Mouse (Mus musculus) activated CD4-positive, CD25-positive, alpha-beta regulatory T cell (primary cell): Measurements from ENCODE around the gene Olfr933. TPM values are rescaled to one million over a fixed set of nuclear protein-coding genes. Genes with fewer than 3 reads are reported as not detected.

ENCODE experiments used
- polyA plus RNA-seq, 2 experiments: library from polyadenylated mRNA; unstranded; fragments of 100-300 nt; shearing (Covaris generic); gene quantifications; one replicate each; pipeline ENCODE4 v1.2.1; 2017

The Olfr933 gene
- under 1 TPM in 1 of 2 experiments, not detected in 1; 0.05 TPM for polyA plus RNA-seq

DNA sequence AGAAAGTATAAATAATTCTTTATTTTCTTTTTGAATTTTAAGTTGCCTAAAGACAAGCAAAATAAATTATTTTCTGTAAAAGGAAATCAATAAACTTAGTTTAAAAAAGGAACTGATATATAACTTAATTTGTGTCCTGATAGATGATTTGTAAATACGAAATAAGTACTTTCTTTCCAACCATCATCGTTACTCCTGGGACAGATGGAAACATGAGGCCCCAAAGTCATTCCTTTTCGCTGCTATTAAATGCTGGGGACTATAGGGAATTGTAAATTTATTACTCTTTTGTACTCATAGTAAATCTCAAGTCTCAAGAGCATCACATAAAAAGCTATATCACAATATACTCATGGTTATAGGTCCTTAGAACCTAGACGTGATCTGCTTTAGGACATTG lies at the start of gene Olfr933:
Gene Olfr933, plus strand, starts transcription at position 301 of the 400 bp plus-strand sequence.

DNA sequence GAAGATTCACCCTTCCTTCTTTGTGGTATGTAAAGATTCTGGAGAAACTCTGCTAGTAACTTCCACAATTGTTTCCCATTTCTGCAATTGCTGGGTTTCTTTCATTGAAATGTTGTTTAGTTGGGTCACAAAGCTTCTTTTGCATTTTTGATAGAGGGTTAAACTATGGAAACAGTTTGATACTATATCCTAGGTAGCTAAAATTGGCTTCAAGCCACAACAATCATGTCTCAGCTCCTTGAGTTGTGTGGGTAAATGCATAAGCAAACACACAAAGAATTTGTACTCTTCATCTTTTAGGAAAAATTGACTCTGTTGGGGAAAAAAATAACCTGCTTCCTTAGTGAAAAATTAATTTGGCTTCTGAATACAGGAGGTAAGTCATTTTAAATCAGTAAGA lies 42.6 kb upstream of the Olfr933 start, which contains the start of gene Olfr930:
Gene Olfr930, plus strand, starts transcription at position 301 of the 400 bp plus-strand sequence.

DNA sequence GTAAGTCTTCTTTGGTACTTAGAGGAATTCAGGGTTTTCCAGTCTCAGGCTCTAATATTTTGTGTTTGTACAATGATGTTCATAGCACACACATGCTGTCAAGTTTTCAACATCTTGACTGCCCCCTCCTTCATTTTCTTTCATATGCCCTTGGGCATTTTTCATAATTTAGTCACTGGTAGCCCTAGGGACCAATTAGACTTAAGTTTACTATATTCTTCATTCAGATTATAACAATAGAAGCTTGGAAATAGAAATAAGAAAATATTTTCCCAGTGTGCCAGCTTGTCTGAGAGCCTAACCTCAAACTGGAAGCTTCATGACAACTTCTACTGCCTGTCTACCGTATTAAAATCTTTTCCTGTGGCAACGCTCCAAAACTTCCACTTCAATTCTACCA lies 16.1 kb downstream of the Olfr933 start, which contains the start of gene Olfr934:
Gene Olfr934, minus strand, starts transcription at position 101 of the 400 bp plus-strand sequence.

DNA sequence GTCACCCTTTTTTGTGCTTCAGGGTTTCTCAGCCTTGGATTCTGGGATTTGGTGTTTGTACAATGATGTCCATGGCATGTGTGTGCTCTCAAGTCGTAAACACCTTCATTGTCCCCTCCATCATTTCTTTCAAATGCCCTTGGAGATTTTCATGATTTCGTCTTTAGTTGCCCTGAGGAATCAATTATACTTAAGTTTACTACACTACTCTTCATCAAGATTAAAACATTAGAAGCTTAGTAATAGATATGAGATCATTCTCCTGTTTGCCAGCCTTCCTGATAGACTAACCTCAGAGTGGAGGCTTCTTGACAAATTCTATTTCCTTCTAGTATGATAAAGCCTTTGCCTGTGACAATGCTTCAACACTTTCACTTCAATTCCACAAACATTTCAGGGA lies 27.5 kb downstream of the Olfr933 start, which contains the start of gene Olfr935:
Gene Olfr935, minus strand, starts transcription at position 101 of the 400 bp plus-strand sequence.

DNA sequence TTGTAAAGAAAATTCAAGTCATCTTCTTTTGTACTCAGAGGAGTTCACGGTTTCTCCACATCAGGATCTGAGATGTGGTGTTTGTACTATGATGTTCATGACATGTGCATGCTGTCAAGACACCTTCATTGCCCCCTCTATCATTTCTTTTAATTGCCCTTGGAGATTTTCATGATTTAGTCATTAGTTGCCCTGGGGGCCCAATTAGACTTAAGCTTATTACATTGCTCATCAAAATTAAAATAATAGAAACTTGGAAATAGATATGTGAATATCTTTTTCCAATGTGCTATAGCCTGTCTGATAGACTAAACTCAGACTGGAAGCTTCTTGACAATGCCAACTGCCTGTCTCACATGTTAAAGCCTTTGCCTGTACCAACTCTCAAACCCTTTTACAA lies 51.2 kb downstream of the Olfr933 start, which contains the start of gene Olfr146:
Gene Olfr146, minus strand, starts transcription at position 101 of the 400 bp plus-strand sequence.

Other genes with a start within 250 kb of the Olfr933 start
- under 1 TPM in 1 of 2 experiments, not detected in 1; 0.10 TPM for gene Olfr920, start 220.0 kb upstream of the Olfr933 start, polyA plus RNA-seq
- gene Olfr921, start 199.2 kb upstream of the Olfr933 start, polyA plus RNA-seq = under 1 TPM; 0.06 to 0.09 TPM
- gene Olfr922, start 157.7 kb upstream of the Olfr933 start, polyA plus RNA-seq = not detected
- gene Olfr923, start 145.8 kb upstream of the Olfr933 start, polyA plus RNA-seq = under 1 TPM in 1 of 2 experiments, not detected in 1; 0.10 TPM
- gene Olfr924, start 127.9 kb upstream of the Olfr933 start, polyA plus RNA-seq = under 1 TPM in 1 of 2 experiments, not detected in 1; 0.15 TPM
- not detected for gene Olfr26, start 117.3 kb upstream of the Olfr933 start, polyA plus RNA-seq
- gene Olfr926, start 95.2 kb upstream of the Olfr933 start, polyA plus RNA-seq = not detected
- gene Olfr930, start 42.5 kb upstream of the Olfr933 start, polyA plus RNA-seq = not detected
- not detected for gene Olfr934, start 16.0 kb downstream of the Olfr933 start, polyA plus RNA-seq
- not detected for gene Olfr935, start 27.4 kb downstream of the Olfr933 start, polyA plus RNA-seq
- under 1 TPM in 1 of 2 experiments, not detected in 1; 0.31 TPM for gene Olfr146, start 51.1 kb downstream of the Olfr933 start, polyA plus RNA-seq
- gene Olfr937, start 92.6 kb downstream of the Olfr933 start, polyA plus RNA-seq = not detected
- gene Olfr938, start 106.6 kb downstream of the Olfr933 start, polyA plus RNA-seq = not detected
- gene Olfr27, start 155.8 kb downstream of the Olfr933 start, polyA plus RNA-seq = under 1 TPM in 1 of 2 experiments, not detected in 1; 0.37 TPM
- gene Olfr943, start 194.0 kb downstream of the Olfr933 start, polyA plus RNA-seq = under 1 TPM in 1 of 2 experiments, not detected in 1; 0.09 TPM
- not detected for gene Olfr944, start 229.6 kb downstream of the Olfr933 start, polyA plus RNA-seq